Mouse (Mus musculus): ENCODE results near the gene Large2.
A peak's percentile ranks its signal among the peaks of the same experiment; 100 is the strongest.

Gene Large2

DNA sequence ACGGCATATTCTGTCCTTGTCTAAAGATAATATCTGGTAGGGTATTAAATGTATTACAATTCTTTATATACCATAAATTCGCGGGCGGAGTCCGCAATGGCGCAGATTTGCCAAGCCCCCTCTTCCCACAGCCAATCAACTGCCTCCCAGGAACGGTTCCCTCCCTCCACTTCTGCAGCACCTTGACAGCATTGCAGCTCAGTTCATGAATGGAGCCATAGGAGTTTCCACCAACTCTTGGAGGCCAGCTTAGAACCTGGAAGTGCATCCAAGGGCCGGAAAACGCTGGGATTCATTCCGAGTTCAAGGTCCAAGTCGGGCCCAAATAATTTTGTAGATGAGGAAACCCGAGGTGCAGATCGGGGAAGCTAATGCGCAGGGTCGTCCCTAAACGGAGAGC is at the start of gene Large2, which contains the start of gene Pex16:
Gene Large2 (minus strand): TSS at position 356 of the 400 bp plus-strand sequence.
Gene Pex16 (plus strand): TSS at position 163 of the 400 bp plus-strand sequence.
- peak; percentile 25 for DNase-seq (ENCODE audit: low spot score)

DNA sequence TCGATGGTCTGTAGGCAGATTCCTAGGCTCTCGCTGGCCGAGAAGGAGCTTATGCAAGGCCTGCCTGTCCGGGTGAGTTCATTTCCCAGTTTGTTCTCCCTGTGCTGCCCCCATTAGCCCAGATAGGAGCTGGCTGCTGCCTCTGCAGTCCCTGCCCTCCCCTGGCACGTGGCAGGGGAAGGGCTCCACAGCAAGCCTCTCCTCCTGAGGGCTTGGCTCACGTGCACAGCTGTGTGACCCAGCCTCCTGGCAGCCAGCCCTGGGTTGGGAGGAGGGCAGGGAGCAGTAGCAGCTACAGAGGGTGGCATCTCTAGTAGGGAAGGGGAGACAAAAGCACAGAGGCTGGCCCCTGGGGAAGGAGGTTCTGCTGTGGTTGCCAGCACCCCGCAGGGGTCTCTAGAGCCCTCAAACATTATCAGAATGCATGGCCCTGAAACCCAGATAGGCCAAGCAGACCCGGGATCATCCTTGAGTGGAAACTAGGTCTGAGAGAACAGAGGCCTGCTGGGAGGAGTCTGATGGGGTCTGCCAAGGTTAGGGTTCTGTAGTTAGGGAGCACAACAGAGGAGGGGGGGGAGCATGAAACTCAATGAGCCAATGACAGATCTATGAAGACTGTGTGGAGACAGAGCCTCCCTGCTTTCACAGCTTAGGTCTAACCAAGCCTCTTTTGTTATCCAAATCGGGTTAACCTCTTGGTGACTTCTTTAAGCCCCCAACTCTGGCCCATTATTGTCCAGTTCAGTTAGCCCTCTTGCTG is 49.2 kb upstream of the Large2 start:
- DNase-seq (ENCODE audit: low spot score), result peak; percentile 53

DNA sequence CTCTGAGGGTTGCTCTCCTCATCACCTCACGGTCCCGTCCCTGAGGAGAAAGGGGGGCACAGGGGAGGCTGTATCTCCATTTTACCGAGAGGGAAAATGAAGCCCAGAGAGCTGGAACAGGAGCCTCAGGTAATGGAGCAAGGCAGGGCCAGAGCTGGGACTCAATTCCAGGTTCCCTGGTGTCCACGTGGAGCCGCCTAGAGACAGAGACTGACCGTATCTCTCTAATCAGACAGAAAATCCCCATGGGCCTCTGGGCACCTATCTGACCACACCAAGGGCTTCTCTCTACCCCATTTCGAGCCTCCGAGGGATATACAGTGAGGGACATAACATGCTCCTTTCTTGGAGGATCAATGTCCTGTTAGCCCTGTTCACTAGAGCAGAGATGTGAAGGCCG is 48.5 kb upstream of the Large2 start:
- no peak for DNase-seq (ENCODE audit: low spot score)

DNA sequence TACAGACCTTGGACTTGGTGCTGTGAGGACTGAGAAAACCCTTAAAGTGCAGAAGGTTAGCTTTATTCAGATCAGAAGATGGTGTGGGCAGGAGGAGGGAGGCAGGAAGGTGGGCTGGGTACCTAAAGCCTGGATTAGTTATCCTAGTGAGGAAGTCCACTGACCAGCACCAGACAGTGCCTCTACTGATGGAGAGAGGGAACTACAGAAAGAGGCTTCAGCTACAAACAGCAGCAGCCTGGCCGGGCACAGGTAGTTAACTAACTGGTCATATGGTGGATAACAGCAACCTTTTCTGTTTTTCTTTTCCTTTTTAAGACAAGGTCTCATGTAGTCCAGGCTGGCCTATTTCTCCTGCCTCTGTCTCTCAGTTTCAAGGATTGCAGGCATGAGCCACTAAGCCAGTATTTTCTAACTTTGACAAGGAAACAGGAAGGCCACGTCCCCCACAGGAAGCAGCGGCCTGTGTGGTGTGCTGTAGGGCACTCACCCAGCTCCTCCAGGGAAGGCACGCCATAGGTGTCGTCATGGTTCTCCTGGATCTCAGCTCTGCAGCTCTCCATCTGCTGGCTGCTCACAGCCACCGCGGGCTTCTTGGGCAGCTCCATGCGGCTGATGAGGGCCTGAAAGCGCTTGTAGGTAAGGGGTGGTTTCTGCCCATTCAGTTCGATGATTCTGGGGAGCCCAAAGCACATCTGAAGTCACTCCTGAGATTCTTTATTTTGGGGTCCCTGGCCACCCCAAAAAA is 47.9 kb upstream of the Large2 start:
- DNase-seq (ENCODE audit: low spot score), result peak; percentile 46

DNA sequence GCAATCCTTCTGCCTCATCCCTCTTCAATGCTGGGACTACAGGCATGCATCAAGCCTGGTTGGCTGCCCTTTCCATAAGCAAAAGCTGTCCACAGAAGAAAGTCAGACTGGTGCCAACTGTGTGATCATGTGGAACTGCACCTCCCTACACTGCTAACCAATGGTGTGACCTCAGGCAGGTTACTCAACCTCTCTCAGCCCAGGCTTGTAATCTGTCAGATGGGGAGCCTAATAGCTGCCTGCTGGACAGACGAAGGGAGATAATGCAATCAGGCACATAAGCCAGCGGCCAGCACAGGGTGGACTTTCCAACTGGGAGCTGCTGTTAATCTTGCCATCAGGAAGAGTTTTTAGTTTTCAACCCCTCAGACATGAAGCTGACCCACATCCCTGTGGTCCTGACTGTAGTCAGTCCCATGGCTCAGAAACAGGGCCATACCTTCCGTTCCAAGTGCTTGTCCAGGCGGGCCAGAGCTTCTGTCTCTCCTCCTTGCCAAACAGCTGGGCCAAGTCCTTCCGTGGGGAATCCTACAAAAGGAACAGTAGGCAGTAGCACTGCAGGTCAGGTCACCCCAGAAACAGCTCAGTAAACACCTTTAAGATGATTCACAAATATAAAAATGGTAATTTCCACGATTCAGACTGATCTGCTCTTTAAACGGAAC is 47.2 kb upstream of the Large2 start:
- no peak for DNase-seq (ENCODE audit: low spot score)

DNA sequence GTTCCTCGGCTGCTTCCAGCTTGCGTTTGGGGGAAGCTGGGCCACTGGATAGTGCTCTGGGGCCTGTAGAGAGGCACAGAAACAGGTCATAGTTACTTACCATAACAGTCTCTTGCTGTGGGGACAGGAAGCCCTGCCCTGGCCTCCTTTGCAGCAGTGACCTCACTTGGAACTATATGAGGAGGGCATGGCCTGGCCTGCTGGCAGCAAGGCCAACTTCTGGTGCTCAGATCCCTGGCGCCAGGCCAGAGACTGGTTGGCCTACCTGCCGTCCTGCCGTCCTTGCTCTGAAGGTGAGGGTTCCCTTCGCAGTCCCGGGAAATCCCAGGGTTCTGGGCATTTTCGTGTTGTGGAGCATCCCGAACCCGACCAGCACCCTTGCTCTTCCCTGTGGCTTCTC is 37.0 kb upstream of the Large2 start:
- DNase-seq (ENCODE audit: low spot score), result no peak

DNA sequence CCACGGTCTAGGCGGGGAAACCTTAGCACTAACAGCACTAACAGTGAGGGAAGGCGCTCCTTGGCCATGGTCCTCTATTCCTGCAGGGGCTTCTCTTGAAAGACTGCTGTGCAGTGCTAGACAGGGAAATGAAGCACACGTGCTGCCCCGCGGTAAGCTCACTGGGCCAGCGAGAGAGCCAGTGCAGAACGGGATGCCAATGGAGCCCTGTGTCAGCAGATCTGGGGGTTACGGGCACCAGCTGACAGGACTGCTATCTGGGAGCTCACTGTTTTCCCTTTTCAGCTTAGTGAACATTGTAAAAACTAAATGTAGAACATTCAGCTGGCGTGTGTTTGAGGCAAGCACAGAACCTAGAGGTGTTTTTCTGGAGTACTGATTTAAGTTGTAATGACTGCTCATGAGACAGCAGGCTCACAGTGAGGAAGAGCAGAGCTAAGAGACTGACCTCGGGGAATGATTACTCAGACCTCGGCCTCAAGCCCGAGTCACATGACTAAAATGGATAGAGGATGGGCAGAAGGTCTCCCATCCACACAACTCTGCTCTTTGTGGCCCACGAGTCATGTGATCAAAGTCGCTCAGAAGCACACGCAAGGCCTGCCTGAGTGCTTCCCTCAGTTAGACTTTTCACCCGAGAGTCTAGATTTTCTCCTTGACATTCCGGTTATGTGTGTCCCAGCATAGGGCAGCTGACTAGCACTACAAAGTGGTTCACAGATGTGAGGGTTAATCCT is 33.8 kb upstream of the Large2 start:
- DNase-seq (ENCODE audit: low spot score), result no peak

DNA sequence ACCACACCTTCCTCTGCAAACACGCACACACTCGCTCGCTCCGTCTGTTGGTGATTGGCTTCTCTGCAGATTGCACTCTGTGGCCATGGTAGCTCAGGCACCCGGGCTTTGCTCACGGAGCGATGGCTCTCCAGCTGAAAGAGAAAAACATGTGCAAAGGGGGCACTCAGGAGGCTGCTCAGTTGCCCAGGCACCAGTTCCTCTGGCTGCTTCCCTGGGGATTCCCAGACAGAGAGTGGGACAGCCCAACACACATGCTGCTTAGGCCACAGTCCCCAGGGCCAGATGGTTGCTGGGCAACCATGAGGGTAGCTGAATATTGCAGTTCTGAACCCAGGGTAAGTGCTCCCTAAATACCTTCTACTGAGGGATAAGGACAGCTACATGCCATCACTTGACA is 31.0 kb upstream of the Large2 start:
- no peak for DNase-seq (ENCODE audit: low spot score)

DNA sequence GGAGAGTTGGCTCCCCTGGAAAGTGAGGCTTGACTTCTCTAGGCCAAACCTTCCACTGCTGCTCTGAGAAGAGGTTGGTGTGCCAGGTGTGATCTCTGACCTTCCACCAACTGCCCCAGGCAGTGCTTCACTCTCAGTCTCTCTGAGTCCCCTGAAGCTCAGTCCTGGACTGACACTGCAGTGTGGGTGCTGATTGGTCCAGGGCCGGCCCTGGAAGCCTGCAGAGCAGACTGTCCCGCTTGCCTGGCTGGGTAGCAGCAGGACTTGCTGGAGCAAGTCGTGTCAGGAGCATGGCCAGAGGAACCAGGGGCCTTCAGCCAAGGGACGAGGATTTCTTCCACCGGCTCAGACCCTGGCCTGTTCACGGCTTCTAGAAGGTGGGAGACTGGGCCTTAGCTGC is 30.1 kb upstream of the Large2 start:
- no peak for DNase-seq (ENCODE audit: low spot score)

DNA sequence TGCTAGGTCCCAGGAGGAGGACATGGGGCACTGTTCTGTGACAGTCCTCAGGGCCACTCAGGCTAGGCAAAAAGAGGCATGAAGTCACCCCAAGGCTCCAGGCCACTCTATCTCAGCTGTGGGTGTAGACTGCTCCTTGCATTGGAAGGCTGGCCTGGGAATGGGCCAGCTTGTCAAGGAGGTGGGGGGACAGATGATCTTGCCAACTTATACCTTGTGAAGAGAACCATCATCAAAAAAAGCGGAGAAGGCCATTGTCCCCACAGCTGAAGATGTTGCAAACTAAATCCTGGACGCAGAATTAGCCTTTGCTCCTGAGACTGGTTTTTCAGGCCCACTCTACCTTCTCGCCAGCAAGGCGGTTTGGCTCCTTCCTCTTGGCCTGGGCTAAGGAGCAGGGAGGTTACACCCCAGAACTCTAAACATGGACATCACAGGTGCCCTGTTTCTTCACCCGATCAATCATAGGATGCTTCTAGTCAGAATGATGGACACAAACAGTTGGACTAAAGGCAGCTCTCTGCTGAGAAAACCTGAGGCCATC is 29.2 kb upstream of the Large2 start:
- DNase-seq (ENCODE audit: low spot score), result no peak

DNA sequence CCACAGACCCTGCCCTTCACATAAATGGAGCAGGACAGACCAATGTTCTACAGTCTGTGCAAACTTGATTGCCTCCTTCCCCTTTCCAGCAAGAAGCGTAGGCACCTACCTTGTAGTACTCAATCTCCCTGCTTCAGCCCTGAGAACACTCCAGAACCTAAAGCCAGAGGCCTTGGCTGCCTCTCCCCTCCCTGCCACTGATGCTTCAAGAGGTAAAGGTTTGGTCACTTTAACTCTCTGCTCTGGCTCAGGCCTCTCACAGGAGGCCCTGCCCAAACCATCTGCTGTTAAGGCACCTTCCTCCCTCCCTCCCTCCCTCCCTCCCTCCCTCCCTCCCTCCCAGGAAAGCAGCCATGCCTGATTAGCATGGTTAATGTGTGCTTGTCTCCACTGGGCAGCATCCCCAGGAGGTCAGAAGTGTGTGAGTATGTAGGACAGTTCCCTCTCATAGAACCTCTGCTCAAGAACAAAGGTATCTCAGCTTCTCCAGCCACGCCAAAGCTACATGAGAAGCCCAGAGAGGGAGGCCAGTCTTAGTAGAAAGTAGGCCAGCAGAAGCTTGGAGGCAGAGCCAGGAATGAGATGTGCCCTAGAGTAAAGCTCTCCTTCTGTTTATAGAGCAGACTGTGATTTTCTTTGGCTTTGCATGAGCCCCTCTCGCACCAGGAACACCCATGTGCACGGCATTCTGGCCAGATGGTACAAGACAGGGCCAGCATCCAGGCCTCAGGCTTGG is 28.1 kb upstream of the Large2 start:
- DNase-seq (ENCODE audit: low spot score), result peak; percentile 31

DNA sequence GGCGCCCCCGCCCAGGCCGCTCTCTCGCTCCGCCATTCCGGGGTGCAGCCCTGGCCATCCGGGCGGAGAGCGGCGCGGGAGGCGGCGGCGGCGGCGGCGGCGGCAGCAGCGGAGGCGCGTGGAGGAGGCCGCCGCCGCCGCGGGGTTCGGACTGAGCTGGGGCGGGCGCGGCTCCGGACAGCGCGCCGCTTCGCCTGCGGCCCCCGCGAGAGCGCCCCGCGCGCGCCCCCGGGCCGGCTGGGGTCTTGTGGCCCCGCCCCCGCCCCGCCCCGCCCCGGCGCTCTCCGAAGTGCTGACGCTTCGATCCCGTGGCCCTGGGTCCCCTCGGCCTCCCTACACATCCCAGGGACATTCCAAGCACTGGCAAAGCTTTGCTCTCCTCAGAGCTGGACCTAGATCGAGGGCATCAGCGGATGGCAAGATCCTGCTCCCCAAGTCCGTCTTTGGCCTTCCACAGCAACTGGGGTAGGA is 26.5 kb upstream of the Large2 start, which contains the start of gene Mapk8ip1:
Gene Mapk8ip1 (minus strand): TSS at position 173 of the 471 bp plus-strand sequence.
- DNase-seq (ENCODE audit: low spot score), result peak; percentile 70

DNA sequence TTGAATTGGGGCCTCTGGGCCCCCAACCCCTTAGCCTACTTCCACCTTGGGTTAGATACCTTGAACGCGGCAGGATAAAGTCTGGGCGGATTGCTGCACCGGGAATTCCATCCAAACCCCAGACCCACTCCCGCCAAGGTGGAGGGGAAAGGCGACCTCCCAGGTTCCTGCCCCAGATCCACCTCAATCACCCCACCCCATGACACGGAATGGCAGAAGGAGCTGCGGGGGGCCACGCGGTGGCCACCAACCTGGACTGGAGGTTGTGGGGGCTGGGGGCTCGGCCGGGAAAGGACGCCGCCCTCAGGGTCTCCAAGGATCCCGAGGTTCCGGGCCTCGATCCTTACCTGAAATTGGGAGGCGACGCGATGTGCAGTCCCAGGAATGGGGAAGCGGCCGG is 26.0 kb upstream of the Large2 start:
- no peak for DNase-seq (ENCODE audit: low spot score)

DNA sequence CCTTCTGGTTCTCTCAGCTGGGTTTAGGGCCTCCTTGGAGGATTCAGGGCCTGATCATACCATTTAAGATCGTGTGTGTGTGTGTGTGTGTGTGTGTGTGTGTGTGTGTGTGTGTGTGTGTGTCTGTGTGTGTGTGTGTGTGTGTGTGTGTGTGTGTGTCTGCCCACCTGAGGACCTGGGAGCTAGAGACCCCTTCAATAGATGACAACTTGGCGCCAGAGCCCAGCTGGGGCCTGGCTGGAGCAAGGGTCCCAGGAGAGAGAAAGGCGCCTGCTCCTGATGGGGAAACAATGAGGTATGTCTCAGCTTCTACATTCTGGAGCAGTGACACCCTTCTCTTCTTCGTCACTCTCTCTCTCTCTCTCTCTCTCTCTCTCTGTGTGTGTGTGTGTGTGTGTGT is 25.2 kb upstream of the Large2 start:
- DNase-seq (ENCODE audit: low spot score), result peak; percentile 31

DNA sequence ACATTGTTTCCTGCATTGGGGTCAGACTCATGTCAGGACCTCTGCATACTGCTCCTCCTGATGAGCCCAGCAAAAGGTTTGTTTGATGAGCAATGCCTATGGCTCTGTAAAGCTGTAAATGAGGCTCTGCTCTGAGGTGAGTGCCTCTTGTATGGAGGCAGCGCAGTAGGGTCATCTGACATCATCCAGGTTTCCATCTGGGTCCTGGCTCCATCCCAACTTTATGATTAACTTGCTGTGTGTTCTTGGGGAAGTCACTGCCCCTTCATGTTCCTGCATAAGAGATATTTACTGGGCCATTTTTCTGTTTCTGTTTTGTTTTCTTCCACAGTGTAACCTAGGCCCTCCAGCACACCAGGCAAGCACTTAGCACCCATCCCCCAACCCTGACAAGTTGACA is 22.8 kb upstream of the Large2 start:
- DNase-seq (ENCODE audit: low spot score), result no peak

DNA sequence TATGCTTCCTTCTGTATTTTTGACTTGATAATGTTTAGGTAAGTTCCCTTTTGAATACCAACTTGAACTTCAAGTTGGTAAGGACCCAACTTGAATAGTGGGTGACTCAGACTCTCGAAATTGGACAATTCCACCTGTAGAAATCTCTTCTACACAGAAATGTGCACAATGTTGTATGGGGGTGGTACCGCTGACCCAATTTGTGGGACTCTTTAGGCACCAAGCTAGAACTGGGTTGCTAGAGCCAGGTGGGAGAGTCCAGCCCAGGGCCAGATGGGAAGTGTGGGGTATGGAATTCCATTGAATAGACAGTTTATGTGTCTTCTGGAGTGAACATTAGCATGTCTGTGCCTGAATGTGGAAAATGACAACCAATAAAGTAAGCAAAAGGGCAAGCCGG is 20.9 kb upstream of the Large2 start:
- no peak for DNase-seq (ENCODE audit: low spot score)

DNA sequence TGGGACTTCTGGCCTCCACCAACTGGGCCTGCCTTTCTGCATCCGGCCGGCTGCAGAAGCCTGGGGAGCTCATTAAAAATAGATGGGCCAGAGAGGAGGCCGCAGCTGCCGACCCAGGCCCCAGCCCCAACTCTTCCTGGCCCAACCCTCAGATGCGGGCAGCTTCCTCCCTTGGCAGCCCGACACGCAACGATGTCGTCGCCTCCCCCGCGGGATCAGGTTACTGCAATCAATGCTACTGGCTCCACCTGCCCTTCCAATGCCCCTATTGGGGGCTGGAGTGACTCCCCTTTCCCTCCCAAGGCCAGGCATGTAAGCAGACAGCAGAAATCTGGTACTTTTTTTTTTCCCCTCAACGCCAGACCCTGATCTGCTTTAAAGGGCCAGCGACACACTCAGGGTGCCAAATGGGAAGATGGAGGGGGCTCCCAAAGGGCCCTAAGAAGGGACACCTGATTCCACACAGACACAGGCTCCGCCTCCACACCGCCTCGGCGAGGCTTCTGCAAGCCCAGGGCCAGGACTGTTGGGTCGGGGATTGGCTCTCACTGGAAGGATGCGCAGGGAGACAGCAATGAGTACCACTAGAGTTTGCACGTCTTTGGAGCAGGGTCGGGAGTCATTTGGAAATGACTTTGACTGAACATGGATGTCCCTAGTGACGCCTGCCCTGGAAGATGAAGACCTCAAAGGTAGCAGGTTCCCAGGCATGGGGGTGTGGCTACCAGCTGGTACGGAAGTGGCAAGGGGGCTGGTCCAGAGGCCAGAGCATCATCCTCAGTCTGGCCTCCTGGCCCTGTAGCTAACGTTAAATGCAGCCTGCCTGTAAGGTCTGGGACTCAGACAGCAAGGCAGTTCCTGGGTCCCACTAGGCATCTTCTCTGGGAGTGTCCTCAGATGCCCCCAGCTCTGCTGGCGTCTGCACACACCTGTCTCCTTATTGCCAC is 17.9 kb upstream of the Large2 start:
- DNase-seq (ENCODE audit: low spot score), result peak; percentile 74

DNA sequence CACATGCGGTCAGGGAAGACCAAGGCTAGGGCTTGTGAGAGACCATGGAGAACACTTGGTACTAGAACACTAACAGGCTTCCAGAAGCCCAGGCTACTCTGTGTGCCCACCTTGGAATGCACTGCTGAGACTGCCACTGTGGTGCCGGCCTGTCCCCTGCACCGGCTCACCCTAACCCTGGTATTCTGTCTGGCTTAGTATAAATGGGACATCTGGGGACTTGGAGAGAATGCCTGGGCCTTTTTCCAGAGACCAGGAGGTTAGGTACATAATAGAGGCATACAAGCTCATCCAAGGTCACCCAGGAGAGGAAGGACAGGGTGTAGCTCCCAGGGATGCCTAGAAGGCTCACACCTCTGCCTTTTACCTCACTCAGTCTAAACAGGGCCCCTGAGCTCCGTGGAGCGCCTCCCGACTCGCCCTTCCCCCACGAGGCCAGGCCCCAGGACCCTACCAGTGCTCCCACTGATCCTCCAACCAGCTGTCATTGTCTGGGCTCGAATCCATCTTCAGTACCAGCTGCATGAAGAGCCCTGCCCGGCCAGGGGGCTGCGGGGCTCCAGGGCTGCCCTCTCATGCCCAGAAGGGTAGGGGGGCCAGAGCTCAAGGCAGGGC is 17.1 kb upstream of the Large2 start:
- no peak for DNase-seq (ENCODE audit: low spot score)

DNA sequence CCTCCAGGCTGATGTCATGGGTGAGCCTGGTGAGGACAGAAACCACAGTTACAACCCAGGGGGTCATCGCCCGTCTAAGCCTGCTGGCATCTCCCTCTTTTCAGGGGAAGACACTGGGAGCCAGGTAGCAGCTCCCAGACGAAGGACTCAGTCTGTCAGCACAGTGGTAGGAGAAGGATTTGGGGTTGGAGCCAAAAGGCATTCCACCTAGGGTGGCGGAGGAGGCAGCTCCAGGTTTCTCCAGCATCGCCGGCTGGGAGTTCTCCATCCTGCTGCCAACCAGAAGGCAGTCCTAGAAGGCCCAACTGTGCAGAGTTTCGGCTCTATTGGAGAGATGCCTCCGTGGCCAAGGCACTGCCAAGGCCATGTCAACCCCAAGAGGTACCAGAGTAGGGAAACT is 16.4 kb upstream of the Large2 start:
- no peak for DNase-seq (ENCODE audit: low spot score)
